Mouse (Mus musculus) cerebellum, postnatal 36 days (tissue): ENCODE measurements around the gene Tbx4.

Experiments
- DNase-seq, 2 experiments: peaks; one replicate each; pipeline ENCODE4 v3.0.0; 2021 to 2022; ENCODE audit warnings: mixed read lengths in 2 of 2

Tbx4 gene

DNA sequence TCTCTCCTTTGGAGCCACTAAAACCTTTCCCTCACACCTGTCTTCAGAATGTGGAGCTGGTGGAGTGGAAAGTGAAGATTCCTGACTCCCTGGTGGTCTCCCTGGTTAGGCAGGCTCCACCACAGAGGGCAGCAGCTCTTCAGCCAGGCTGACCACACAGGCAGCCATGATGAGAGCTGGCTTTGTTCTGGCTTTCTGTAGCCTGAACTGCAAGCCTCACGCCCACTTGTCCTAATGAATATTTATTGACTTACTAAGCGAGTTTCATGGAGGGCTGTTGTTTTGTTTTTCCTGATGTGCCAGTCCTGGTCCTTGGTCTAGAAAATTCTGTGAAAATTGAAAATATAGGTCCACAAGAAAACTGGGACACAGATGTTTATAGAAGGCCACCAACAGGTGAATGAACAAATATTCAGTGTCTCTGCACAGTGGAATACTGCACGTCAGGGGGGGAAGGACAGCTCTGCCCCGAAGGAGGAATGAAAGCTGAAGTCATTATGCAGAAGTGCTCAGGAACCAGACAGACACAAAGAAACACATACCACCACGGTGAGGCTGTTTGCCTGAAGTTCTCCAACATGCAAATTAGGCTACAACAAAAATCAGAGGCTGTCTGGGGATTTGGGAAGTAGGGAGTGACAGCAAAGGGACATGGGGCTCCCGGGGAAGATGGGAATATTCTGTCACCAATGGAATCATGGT, 28.1 kb upstream of the Tbx4 start:
- no peak for DNase-seq

DNA sequence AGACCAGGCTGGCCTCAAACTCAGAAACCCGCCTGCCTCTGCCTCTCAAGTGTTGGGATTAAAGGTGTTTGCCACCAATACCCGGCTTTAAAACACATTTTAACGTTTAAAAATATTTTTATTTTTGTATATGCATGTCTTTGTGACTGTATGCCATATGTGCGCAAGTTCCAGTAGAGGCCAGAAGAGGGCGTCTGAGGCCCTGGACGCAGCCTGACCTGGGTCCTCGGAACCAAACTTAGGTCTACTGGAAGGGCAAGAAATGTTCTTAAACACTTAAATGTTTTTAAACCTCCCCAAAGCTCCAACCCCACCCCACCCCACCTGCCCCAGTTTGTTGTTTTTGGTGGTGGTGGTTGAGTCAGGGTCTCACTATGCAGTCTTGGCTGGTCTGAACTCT, 21.9 kb upstream of the Tbx4 start:
- no peak for DNase-seq

DNA sequence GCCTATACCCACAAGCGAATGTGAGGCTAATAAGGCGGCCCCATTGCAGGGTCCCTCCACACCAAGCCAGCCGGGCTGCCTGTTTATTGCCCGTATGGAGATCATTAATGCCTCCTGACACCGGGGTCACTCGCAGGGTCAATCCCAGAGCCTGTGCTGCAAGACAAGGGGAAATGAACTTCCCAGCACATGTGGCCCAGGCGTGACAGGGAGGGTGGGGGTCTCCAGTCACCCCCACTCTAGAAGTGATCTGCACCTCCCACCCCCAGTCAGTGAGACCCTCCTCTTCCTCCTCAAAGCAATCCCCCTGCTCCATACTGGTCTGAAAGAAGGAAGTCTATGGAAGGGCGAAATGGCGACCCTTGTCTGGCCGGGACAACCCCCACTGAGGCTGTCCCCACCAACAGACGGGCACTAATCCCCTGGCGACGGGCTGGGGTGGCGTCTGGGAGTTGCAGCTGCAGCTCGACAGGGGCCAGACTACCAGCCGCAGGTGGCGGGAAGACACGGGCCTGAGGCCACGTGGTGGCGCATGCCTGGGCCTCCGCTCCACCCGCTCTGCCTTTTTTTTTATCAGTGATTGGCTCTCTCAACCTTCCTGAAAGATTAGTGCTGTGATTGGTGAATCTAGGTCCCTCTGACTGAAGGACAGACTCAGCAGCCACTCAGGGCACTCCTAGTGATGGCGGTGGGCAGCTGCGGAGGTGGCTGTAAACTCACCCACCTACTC, 10.0 kb upstream of the Tbx4 start:
- no peak for DNase-seq

DNA sequence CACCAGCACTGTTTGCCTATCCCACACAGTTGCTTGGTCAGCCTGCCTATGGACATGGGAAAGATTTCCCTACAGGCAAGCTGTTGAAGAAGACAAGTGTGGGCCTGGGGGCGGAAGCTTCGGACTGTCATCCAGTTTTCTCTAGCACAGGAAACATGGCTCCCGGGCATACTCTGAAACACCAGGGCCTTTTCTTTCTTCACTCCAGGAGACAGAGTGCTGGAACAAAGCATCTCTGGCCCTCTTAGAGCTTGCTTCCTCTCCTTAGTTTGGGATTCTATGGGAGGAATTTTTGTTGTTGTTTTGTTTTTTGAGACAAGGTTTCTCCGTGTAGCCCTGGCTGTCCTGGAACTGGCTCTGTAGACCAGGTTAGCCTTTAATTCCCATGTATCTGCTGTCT, 1.7 kb upstream of the Tbx4 start:
- no peak for DNase-seq

DNA sequence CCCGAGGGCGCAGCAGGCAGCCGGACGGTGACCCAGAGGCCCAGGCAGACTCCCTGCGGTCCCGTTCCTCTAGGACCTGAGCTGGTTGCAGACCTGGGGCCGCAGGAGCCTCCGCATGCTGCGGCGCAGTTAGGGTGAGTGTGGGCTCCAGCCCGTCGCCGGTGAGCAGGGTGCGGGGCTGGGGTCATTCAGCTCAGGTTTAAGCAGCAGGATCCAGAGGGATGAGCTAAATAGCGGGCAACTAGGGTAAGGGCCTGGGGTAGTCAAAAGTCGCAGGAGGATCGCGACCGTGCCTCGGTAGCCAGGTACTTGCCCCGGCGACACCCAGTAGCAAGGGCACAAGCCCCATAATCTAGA, 185 bp downstream of the Tbx4 start:
- no peak for DNase-seq

DNA sequence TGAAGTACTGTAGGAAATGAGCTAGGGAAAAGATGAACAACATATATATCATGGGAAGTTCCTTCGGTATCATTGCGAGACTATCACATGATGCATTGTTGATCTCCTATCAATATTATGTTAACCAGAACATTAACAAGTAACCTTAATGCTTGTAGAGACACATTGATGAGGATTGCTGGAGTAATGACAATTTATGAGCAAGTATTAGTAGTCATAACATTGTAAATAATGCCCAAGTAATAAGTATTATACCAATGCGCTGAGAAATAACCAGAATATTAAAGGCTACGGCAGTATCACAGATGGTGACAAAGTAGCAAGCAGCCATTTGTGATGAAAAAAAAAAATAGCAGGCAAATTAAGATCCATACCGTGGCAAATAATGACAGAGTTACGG, 1.1 kb downstream of the Tbx4 start:
- DNase-seq, result no peak

DNA sequence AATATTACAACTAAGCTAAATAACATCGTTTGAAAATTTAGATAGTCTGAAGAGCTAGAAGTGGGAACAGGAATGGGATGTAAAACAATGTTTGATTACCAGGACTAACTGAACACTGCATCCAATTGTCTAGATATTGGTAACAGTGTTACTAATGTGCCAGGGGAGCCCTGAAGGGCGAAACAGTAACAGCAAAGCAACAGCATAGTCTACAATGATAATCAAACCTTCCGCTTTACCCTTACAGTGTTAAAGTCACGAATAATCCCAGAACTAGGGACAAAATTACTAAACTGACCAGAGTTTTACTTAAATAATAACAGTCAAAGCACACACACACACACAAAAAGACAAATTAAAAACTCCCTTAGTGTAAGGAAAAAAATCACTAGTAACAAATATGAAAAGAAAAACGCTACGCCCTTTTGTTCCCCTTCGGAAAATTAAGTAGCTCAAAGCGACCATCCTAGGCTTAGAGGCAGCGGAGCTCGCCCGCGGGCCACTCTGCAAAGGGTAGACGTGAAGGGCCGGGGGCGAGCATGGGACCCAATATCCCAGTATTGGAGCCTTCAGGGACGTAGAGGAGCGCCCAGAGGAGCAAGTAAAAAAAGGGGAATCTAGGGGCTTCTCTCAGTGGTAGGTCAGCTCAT, 1.7 kb downstream of the Tbx4 start:
- DNase-seq, result no peak

DNA sequence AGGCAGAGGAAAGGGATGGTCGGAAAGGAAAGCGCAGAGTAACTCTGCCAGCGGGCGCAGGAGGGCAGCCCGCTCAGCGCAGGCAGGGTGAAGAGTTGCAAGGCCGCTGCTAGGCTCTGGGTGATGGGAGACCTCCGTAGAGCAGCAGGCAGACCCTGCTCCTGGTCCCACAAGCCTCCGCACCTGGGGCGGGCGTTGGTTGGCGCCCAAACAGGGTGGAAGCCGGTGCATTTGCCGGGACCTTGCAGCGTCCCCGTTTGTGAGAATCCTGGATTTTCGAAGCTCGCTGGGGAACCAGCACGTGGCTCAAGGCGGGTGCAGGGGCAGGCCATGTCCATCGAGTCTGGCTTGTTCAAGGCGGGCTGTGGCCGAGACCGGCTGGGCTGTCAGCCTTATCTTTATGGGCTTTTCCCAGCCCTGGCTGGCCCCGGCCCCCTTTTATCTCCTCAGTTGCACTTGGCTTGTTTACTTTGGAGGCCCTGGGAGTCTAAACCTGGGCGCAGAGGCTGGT, 2.3 kb downstream of the Tbx4 start:
- DNase-seq, result no peak

DNA sequence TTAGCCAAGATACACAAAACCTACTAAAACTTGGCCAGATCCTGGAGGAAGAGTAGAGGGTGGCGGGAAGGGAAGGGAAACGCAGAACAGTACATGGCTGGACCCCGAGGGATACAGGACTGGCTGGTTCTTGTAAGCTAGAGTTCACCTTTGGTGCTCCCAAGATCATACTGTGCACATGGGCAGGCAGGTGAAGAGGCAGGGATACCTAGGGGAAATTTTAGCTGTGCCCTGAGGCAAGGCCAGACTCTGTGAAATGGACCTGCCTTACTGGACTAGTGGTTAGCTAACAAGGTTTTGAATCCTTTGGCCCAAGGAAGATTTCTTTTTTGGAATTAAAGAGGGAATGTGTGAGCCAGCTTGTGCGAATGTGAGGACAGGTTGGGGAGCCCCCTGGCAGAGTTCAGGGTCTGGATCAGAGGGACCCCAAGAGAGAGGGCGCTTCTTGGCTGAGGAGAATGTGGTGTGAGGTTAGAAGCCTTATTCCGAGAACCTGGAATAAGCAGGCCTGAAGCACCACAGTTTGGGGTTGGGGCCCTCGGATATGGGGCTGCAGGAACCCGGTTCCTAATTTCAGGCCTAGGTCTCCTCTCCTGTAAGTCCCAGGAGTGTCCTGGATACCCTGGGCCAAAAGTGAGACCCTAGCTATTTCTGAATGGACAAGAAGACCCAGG, 3.0 kb downstream of the Tbx4 start:
- DNase-seq, result no peak

DNA sequence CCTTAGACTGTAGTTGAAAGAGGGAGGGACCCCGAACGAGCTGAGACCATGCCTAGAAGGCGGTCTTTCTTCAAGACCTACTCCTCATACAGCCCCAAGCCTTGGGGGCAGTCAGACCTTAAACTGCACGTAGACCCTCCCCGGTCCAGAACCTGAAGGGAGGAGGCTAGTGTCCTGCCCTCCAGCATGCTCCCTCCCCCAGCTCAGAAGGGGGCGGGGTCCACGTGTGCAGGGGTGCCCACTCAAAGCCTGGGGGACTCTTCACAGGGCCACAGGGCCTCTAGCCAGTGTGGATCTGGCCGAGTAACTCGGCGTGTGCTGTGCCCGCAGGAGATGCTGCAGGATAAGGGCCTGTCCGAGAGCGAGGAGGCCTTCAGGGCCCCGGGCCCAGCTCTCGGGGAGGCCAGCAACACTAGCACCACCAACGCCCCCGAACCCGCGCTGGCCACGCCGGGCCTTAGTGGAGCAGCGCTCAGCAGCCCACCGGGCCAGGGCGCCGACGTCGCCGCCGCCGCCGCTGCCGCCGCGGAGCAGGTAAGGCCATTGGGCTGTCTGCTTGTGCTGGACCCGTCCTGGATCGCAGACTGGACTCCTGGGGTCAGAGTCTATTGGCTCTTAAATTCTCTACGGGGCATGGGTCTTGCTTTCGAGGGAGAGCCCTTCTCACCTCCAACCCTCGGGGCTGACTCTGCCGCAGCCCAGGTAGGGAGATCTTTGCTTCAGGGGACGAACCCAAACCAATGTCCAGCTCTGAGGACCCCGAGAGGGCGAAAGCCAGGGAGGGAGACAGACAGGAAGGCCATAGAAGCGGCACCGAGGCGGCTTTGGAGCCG, 3.7 kb downstream of the Tbx4 start:
- no peak for DNase-seq

DNA sequence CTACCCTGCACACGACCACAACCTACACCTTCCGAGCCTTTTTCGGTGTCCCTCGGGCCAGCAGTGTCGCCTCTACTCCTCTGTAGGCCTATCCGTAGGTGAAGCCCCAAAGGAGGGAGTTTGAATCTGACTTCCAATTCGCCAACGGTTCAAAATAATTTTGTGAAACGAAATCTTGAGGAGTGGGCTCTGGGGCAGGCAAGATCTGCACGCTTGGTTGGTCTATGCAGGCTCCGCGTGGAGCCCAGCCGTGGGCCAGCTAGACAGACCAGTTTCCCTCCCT, 4.3 kb downstream of the Tbx4 start:
- DNase-seq, result peak in 1 of 2 experiments; percentile 14

DNA sequence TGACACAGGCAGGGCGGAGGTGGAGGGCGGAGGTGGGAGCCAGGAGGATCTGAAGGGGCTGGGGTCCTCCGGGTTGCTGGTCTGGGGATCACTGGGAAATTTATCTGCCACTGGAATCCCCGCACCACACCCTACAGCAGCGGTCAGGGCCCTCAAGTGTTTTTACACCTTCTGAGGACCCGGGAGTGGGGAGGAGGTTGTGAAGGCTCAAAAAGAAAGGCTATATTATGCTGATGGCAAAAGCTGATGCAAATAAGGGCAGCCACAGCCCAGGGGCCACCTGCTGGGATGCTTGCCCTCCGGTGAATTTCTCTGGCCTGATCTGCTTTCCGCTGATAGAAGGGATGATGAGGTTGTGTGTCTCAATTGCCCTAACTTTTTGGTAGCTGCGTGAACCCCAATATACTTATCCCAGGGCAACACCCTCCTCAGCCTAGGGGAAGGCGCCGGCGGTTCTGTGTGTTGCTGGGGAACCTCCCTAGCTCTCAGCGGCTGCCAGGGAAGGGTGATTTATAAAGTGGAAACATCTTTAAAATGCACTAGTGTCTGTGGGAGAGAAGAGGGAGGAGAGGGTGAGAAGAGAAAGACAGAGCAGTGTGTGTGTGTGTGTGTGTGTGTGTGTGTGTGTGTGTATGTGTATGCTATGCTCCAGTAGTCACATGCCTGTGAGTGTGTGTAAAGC, 4.9 kb downstream of the Tbx4 start:
- DNase-seq, result no peak

DNA sequence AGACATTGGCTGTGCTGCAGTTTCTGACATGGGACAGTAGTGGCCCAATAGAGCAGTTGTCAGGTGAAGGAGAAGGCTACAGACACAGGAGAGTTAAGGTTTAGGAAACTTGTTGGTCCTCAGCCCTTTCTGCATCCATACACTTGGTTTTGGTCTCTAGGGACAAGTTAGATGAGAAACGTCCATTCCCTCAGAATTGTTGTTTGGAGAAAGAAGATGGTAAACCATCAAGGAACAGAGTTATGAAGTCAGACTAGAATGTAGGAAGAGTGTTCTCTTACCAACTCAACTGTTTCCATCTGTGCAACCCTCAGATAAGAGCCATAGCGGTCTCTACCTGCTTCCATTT, 5.4 kb downstream of the Tbx4 start:
- no peak for DNase-seq

DNA sequence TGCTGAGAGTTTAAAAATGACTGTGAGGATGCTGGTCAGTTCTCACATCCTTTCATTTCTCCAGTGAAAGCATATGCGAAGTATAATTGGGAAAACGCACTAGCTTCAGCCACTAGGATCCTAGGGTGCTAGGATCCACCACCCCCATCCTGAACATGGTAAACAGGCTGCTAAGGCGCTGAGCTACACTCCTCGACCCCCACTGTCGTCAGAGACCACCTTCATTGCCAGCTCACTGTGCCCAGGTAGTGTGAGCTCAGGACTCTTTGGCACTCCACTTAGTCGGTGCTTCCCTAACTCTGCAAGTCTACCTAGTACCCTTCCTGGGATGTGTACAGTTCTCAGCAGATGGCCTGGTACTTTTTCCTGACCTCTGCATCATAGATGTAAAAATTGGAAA, 6.5 kb downstream of the Tbx4 start:
- DNase-seq, result no peak

DNA sequence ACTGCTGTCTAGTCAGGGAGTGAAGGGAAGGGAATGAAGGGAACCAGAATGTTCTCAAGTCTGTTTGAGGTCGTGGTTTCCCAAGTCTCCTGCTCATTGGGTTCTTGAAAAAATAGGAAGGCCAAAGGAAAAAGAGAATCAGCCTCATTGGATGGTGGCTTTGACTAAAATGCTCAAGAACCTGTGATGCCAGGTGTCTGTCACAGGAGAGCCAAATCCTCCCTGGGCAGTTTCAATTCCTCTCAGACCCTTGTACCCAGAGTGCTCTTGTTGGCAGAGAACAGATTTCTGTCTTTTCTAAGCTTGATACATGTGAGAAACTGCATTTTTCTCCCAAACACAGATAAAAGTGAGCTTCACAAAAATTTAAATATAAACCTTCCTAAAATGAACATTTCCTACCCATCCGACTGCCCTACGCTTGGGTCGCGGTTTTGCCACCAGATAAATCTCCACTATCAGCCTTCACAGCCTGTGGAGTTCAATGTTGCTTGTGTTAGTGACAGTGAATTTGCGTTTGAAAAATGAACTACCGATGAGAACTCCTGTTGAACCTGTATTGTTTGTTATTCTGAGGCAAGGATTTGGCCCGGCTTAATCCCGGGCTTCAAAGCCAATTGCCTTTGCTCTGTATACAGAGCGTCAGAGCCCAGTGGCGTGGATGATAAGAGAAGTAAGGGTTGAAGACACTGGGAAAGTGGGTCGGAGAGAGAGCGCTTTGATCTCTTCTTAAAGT, 7.3 kb downstream of the Tbx4 start:
- DNase-seq, result no peak

DNA sequence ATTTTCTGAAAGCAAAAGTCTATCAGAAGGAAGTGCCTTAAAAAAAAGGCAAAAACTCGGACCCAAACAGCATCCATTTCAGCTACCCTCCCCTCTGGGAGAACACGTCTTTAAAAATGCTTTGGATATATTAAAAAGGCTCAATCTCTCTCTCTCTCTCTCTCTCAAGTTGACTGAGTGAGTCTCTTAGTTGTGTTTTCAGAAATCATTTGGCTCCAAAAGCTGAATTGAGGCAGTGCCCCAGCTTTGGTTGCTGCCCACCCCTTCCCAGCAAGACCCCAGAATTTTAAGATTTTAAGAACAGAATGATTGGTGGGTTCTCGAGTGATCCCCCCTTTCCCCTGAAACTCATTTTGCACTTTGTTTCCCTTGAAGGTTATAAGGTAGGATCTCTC, 7.9 kb downstream of the Tbx4 start:
- no peak for DNase-seq

DNA sequence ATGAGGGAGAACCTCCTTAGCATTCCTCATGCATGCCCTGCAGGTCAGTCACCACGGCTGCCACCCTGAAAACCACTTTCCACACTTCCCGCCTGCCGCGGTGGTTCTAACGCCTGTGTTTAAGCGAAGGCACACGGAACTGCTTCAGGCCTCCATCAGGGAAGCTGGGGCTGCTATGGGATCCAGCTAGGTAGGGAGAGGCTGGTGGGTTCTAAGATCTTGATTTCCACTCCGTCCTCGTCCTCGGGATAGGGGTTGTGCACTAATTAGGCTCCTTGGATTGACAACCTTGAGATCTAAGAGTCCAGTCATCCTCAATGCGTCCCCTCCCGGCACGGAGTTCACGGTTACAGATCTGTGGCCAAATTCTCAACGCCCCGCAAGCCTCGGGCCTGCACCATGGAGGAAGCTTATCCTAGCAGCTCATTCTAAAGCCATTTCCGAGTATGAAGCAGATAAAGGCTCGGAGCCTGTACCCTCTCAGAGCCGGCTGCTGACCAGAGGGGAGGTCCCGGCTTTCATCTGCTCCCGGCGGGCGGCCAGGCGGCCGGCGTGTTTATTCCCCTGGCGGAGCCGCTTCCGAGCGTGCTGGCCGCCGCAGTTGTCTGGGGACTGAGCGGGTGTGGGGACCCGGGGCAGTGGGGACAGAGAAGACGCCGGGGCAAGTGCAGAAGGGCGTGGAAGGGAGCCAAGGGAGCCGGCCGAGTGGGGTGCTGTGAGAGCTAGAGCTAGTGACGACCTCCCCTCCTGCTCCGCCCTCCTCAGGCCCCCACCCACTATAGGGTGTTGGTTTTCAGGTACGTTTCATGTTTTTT, 8.7 kb downstream of the Tbx4 start:
- no peak for DNase-seq

DNA sequence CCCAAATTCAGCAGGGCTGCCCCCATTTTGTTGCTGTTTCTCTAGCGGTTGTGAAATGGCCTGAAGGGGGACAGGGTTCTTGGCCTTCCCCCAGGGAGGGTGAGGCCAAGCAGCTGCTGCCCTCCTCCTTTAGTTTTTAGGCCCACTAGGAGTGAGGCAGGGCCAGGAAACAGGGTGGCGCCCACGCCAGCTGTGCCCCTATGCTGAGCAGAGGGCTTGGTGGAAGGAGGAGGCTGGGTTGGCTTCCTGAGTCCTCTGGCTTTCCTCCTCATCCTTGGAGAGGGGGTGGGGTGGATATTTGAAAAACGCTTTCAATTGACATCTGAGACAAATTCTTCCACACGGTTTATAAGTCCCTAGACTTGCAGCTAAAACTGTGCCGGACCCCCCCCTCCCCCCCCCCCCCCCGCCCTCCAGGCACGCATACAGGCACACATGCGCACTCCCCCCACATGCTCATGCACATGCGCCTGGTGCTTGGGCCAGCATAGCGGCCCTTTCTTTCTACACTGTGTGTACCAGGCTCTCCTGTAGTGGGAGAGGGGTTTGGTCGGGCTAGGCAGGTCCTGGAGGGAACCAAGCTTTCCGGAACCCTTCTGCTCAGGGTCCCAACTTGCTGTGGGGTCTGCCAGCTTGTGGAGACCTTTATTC, 10.2 kb downstream of the Tbx4 start:
- no peak for DNase-seq

DNA sequence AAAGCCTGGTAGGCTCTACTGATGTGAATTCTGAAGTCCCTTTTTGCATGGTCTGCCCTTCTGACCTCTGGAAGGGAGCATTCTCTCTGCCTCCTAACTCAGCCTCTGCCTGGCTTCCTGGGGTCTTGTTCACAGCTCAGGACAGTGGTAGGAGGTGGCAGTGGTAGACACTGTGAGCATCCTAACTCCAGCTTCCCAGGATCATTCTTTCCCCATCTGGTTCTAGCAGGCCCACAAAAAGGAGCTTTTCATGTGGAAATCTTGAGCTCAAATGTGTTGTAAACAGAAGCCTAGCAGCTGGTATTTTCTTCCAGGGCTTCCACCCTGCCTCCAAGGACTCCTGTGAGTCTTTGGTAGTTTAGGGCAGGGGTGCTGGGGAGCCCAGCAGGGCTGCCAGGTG, 14.1 kb downstream of the Tbx4 start:
- no peak for DNase-seq

DNA sequence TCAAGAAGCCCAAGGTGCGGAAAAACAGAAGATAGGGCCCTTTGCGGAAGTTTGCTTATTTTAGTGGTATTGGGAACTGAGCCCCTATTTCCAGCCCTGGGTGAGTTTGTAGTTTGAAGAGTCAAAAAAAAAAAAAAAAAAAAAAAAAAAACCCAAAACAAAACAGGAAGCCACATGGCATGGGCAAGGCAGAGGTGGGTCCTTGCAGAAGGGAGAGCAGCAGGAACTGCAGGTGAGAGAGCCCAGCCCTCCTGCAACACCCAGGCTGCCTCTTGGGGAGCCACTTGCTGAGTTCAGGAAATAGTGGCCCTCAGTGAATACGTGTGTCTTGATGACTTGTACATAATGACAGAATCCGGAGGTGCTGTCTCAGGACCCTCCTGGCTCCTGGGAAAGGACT, 23.3 kb downstream of the Tbx4 start:
- DNase-seq, result no peak
